Mouse (Mus musculus): ENCODE data around the gene Chst13.

Gene Chst13

DNA sequence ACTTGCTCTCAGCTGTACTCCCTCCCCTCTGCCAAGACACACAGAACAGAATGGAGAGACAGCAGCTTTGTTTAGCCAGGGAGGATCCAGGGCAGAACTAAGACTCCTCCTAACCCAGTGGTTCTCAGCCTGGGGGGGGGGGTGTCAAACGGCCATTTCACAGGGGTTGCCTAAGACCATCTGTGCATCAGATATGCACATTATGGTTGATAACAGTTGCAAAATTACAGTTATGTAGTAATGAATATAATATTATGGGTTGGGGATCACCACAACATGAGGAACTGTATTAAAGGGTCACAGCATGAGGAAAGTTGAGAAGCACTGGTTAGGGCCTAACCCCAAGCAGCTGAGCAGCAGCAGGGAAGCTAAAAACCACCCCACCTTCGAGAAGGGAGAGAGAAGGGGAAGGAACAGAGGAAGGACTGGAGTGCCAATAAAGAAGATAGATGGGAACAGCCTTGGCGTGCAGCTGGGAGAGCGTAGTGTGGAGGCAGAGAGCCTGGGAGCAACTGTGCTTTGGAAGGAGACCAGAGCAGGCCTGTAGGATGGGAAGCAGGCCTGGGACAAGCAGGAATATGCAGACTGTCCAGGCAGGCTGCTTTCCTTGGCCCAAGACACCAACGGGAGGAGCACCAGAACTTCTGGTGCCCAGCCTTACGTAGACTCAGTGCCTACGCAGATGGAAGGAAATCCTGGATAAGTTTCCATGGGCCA is 5.4 kb downstream of the Chst13 start:
- DNase-seq = peak; percentile 97

DNA sequence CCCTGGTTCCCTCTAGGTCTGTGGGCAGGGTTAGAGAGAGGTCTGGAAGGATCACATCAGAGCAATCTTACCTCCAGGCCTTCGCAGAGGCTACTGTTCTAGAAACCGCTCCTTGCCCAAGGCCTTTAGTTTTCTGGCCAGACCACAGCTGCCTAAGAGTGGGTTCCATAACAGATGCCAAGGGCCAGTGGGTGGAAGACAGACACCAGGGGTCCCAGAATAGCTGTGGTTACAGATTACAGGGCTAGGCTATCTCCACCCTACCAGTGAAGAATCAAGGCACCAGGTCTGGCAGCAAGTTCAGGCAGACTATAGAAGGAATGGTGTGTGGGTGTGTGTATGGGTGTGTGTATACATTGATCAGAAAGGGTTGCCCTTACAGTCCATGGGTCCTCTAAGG is 6.0 kb downstream of the Chst13 start:
- peak; percentile 85 for DNase-seq

DNA sequence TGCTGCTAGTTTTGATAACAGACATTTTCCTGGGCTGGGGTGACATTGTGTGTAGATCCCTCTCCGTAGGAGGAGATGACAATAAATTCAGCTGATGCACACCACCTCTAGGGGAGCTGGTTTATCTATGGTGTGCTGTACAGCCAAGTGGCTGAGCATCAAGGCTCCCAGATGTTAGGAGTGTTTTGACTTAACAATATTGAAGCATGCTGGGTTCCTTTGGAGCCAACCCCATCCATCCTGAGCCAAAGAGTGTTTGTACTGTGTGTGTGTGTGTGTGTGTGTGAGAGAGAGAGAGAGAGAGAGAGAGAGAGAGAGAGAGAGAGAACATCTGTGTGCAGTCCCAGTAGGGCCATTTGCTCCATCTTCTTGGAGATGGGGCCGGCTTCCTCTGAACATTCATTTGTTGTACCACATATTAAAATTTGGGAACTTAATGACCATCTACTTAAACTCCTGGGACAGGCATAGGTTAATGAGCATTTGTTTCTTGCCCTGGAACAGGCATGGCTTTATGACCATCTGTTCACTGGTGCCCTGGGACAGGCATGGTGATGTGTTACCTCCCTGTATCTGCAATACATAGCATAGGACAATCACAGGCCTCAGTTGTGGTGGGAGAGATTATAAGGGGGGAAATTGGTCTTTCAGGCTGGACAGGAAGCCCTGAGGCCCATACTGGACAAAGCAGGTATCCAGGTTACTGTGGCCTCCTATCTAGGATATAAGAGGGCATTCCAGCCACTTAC is 7.3 kb downstream of the Chst13 start:
- peak; percentile 90 for DNase-seq

DNA sequence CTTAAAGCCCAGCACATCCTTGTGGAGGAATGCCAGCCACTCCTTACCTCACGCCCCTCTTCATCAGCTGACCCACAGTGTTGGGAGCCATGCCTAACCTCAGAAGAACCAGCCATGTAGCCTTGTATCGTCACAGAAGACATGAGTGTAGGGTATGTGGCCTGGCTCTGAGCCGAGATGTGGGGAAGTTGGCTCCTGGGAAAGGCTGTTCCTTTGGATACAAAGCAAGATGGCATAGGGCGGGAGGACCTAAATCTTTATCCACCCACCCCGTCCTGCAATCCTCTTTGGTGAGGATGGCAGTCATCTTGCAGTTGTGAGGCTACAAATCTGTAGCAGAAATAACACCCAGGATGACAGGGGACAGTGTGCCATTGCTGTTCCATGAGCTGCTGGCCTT is 9.0 kb downstream of the Chst13 start:
- DNase-seq = peak; percentile 59

DNA sequence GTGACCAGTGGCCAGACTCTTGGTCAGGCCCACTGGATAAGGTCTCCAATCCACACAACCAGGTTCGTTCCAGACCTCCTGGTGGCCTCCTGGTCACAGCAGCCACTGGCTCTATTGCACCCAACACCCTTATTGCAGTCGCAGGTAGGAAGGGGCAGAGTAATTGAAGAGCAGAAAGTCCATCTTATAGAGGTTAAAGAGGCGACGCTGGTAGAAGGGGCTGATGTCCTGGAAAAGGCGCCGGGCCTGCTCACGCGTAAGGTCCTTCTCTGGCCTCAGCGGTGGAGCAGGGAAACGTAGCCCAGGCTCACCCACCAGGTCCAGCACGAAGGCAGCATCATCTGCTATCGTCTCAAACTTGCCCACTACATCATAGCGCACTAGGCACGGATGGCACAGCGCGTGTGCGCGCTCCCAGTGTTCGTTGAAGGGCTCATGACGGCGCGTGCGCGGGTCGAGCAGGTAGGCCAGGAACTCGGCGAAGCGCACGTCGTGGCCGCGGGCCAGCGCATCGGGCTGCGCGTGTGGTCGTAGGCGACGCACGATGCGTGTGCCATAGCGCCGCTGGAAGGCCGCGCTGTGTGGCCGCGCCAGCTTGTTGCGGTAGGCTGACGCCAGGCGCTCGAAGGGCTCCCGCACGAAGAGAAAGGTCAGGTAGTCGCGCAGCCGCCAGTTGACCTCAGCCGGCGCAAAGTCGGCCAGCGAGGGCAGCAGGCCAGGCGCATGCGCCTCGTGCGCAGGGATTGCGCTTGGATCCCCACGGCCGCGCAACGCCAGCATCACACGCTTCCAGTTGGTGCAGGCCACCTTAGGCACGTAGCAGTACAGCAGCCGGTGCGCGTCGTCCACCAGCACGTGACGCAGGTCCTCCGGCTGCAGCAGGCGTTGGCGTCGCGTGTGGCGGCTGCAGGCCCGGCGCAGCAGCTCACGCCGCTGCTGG is 15.9 kb downstream of the Chst13 start:
- DNase-seq = peak; percentile 77

DNA sequence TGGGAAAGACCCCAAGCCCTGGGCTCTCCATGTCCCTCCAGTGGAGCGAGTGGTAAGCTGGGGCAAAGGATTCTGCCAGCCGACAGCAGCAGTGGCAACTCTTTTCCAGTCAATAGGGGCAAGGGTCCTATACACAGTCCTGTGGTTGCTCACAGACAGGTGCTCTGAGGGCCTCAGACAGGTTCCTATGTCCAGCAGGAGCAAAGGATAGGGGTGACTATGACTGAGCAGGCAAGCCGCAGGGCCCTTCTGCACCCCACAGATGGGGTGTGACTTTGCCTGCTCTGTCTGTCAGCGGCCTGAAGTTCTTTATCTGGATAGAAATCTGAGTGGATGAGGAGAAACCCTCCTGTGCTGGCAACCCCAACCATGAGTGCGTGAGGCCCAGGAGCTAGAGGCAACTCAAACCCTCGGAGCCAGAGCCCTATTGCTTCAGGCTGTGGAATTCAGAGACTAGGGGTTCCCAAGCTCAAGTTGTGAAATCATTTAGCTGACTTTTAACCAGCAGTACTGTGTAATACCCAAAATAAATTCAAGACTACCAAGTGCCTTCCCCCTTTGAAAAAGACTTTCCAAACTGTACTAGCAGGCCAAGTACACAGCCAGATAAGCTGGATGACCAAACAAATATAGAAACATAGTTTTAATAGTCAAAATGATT is 18.5 kb downstream of the Chst13 start:
- DNase-seq = peak; percentile 40

DNA sequence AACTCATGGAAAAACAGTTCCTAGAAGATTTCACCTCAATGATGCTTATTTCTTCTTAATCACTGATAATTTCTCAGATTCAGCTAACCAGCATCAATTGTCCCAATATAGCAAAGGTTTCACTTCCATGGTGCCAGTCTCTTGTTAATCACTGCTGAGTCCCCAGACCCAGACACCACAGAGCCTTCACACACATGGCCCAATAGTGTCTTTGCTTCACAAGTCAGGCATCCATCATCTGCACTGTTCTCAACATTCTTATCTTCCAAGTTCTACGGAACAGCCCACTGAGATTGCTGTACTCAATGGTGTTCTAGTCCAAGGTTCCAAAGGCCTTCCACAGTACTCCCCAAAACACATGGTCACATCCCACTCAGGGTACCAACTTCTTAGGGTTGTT is 24.1 kb downstream of the Chst13 start, which contains the start of gene BC048671:
Gene BC048671 (plus strand): TSS at position 301 of the 400 bp plus-strand sequence.
- DNase-seq = peak; percentile 48

DNA sequence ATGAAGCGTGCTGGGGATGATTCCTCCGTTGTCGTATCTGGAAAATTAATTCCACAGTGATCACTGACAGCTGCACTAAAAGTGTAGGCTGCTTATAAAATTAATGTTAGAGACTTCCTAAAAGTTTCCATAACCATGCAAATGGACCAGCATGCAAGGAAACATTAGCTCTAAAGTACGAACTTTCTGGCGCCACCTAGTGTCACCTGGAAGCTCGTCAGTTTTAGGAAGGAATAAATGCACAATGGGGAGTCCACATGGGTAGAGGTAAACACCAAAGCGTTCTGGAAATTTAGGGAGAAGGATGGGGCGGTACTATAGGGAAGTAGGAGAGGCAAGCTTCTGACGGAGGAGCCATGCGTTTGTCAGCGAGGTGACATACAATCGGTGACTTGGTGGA is 36.7 kb downstream of the Chst13 start:
- DNase-seq = no peak
